Mouse (Mus musculus) thymus, adult 18-20 months (tissue): ENCODE measurements around the gene St6galnac5.
"Not testable (repeated sequence)": the region's sequence is repeated elsewhere in the genome, so short reads cannot be mapped to it uniquely, and the experiment has no call there.

Experiments
- DNase-seq, 2 experiments: peaks; one replicate each; pipeline ENCODE4 v3.0.0; 2022; ENCODE audit warnings: mixed read lengths in 2 of 2

The St6galnac5 gene

DNA sequence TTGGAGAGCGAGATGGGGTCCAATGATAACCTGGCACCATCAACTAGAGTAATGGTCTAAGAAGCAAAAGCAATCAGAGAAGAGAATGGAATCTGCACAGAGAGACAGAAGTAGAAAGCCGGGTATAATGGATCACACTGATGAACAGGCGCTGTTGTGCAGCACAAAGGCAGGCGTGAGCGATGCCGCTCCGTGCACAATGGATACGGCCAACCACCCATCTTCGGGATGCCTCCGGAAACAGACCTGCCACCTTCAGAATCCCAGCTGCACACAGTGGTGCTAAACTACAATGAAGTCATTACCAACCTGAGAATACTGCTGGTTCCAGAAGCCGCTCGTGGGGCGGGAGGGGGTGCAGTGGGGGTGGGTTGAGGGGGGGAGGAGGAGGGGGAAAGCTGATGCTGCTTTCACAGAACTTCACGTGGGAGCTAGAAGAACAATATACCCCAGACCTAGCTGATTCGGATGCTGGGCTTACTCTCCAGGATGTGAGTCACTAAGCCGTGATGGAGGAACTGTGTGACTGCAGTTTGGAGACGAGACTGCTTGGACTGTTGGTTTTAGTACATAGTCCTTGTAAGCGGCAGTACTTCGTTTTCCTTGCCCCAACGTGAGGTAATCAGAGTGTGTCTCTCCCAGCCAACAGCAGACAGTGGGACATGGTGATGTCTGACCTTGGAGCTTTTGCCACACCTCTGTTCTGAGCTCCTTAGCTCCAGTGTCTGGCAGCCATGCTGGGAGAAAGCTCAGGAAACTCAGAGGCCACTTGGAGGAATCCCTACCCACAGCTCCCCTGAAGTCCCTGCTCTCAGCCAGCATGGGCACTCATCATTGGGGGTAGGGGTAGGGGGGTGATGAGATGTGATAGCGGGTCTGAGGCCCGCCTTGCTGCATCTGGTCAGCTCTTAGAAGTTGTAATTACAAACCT, 115.7 kb downstream of the St6galnac5 start:
- DNase-seq: no peak

DNA sequence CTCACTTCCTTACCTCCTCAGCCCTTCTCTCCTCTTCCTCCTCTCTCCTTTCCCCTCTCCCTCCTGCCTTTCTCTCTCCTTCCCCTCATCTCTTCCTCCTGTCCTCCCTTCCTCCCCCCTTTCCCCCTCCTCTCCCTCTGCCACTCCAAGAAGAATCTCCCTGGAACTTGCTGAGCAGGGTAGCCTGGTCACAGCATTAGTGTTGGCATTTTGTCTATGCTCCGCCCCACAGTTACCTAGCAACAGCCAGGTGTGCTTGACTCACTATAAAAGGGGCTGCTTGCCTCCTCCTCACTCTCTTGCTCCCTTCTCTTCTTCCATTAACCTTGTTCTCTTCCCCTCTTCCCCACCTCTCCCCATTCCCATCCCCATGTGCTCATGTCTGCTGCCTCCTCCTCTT, 120.1 kb downstream of the St6galnac5 start:
- DNase-seq: no peak

- no peak for DNase-seq
Measured at GRCm38 (mm10) chr3:152861450-152861849, 120.6 kb downstream of the St6galnac5 start.

DNA sequence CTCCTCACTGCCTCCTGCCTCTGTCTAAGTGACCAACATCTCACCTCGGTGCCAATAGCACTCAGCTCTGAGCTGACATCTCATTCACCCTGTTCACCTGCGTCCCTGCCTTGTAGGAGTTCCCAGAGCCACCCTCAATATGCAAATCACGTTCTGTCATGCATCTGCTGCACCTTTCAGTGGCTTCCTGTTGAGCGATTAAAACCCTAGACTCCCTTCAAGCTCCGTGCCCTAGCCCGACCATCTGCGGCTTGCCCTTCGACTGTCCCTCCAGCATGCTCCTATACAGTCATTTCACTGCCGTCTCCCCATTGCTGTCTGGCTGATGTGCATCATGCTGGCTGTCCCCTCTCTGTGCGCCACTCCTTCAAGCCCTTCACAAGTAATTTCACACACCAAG, 126.0 kb downstream of the St6galnac5 start:
- no peak for DNase-seq

DNA sequence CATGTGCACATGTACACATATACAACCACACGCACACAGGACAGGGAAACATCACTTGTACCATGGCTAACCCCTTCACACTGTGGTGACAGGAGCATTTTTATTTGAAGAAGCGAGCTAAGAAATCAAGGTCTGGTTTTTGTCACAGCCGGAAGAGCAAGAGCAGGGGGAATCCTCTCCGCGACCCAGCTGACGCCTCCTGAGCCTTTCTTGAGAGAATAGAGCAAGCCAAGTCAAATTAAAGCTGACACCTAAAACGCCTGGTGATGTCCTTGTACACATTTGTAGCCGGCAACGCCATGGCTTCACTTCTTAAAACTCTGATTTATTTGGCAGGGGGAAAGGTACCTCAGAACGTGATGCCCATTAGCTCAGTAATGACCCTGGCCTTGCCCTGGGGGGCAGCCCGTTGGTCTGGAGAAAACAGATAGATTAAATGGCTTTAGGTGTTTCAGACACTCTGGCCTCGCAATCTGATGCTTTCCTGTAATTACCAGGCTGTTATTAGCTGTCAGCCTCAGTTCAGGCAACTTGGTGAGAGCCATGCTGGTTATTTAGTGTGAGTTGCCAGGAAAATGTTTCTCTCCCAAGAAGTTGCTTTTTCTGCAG, 126.9 kb downstream of the St6galnac5 start:
- no peak for DNase-seq

DNA sequence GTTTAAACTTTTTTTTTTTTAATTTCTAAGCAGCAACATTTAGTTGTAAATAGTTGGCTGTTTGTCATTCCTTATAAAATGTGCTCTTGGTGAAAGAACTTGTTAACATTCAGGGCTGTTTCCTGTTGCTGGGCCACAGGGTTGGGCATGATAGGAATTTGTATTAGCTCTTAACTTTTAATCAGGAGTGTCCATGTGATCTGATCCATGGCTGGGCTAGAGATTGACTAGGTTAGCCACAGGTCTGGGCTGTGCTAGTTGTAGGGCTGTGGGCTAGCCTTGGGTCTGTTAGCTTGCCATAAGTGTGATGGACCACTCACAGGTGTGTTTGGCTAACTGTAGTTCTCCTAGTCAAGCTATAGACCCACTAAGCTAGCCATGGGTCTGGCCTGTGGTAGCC, 138.1 kb downstream of the St6galnac5 start:
- DNase-seq: no peak

GRCm38 (mm10) chr3:152842648-152843047, 139.4 kb downstream of the St6galnac5 start:
- DNase-seq: no peak

GRCm38 (mm10) chr3:152841264-152841663, 140.8 kb downstream of the St6galnac5 start:
- DNase-seq: no peak

DNA sequence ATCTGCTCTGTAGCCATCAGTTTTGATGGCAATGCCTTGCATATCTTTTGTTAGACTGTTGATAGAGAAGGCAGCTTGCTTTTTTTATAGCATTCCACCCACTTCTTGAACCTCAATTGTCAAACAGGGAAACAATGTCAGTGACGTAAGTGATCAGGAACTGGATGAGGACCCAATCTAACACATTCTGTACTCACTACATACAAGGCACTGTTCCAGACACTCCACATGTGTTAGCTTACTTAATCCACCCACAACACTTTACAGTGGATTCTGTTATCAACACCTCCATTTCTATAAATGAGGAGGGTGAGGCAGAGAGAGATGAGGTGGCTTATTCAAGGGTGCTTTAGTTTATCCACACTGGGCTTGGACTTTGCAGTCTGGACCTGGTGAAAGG, 144.1 kb downstream of the St6galnac5 start:
- no peak for DNase-seq

- DNase-seq: no peak
Measured at GRCm38 (mm10) chr3:152837407-152837806, 144.6 kb downstream of the St6galnac5 start.

DNA sequence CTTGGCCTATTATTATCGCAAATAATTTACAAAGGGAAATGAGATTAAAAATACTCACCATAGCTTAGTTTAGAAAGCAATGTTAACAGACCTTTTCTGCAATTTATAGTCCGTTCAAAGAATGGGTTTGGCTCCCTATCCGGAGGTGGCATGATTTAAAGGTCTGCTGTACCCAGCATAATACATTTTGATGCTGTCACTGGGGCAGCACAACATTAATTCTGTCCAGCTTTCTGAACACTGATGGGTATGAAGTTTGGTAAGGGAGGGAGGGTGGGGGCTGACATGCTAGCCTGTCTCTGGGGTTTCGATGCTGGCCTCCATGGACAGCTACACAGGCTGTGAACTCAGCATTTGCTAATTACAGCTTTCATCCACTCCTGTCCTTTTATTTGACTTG, 149.6 kb downstream of the St6galnac5 start:
- DNase-seq: no peak

- no peak for DNase-seq
Measured at GRCm38 (mm10) chr3:152831974-152832373, 150.1 kb downstream of the St6galnac5 start.

GRCm38 (mm10) chr3:152831377-152831776, 150.7 kb downstream of the St6galnac5 start:
- no peak for DNase-seq

GRCm38 (mm10) chr3:152821202-152821601, 160.8 kb downstream of the St6galnac5 start:
- no peak for DNase-seq

DNA sequence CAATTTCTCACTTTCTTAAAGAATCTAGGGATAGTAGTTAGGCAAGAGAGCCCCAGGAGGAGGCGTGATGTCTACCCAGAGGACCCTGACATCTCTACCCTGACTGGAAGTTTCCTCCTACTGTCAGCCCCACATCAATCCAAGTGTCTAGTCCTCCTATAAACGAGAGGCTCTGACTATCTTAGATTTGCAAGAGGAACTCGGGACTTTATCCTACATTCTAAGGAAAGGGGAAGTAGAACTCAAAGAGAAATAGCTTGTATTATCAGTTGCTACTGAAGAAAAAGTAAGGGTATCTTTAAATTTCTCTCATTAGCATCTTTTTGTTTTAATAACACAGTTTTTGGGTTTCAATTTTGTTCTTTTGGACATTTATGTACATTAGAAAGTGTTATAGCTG, 161.6 kb downstream of the St6galnac5 start:
- no peak for DNase-seq

DNA sequence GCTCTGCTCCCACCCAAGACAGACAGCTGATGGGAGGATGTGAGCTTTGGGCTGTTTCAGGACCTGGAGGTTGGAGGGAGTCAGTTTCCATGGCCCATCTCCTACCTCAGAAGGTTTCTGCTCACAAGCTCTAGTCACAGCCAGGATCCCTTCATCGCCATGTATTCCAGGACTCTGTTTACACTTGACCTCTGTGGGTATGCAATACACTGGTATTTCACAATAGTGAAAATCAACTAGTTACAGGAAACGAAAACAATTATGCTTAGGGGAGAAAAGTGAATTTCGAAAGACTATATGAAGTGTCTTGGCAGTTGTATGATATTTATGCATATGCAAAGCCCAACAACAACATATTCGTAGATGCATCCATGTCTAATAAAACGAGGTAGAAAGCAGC, 166.9 kb downstream of the St6galnac5 start:
- no peak for DNase-seq

GRCm38 (mm10) chr3:152813905-152814304, 168.1 kb downstream of the St6galnac5 start:
- no peak for DNase-seq

- DNase-seq: no peak
Measured at GRCm38 (mm10) chr3:152799738-152800431, 182.2 kb downstream of the St6galnac5 start.

- DNase-seq: no peak
Measured at GRCm38 (mm10) chr3:152797354-152797753, 184.7 kb downstream of the St6galnac5 start.

DNA sequence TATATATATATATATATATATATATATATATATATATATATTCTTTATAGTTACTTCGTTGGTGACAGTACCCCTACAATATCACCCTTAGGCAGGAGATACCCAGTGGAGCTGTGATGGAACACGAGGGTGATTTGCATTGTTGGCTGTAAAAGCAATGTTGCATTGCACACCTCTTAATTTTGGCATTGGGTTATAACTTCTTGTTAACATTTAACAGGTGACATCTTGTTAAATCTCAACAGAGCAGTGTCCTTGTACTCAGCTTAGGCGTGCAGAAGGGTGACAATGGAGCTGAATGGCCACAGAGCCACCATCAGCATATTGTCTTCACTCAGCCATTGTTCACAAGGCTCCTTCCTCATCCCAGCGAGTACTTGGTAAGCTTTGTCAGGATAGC, 185.8 kb downstream of the St6galnac5 start:
- DNase-seq: no peak

DNA sequence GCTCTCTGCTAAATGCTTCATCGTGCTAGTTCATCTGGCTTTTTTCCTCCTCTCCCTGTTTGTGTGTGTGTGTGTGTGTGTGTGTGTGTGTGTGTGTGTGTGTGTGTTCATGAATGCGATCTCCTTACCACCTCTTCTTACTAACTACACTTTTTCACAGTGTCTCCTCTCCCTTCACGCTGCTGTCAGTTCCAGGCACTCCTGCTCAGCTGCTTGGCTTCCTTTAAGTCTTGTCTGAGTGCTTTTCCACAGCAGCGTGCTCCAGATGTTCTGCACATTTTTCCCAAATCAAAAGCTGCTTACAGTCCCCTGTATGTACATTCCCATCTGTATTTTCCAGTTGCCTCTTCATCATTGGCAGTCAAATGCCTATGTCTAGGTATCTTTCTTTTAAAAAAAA, 189.0 kb downstream of the St6galnac5 start:
- DNase-seq: no peak

- no peak for DNase-seq
Measured at GRCm38 (mm10) chr3:152792601-152793000, 189.4 kb downstream of the St6galnac5 start.

DNA sequence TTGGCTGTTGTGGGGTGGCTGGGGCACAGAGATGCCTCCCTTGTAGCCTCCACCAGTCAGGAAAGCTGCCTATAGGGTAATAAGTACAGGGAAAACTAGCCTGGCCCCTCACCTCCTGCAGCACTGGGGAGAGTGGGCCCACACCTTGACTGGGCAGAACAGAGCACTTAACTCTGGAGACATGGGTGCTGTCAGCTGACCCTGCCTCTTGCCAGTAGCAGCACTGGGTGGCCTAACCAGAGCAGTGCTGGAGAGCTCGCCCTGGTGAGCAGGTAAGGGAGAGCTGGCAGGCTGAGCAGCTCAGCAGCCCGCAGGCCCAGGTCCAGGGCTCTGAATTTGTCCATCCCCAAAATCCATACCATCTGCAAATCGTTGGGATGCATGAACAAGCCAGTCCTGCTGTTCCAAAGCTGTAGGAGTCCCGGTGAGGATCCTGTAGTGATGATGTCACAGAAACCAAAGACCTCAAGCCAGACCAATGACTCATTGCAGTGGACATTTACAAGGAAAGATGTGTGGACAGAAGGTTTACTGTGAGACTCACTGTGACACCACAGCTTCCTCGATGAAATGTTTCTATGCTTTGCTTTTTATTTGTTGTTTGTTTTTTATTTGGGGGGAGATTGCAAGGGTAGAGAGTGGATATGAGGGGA, 193.6 kb downstream of the St6galnac5 start:
- DNase-seq: not testable (repeated sequence)
